Mouse (Mus musculus): ENCODE results near the gene Tmem200a. TPM values are rescaled to one million over a fixed set of nuclear protein-coding genes. Genes with fewer than 3 reads are reported as not detected.

Tmem200a gene
- polyA plus RNA-seq, 1 experiment from 2014 or later = not detected

GRCm38 (mm10) chr10:25876809-25877208 is 202.0 kb downstream of the Tmem200a start:
- no peak overlapping the region for H3K4me3 ChIP-seq (ENCODE audit: inconsistent target)
- no peaks in the 10 kb centered on the region for H3K36me3 ChIP-seq (ENCODE audit: inconsistent target)
- no peak overlapping the region for H3K27ac ChIP-seq
- no peaks in the 10 kb centered on the region for H3K79me2 ChIP-seq (ENCODE audit: inconsistent target)
- 85% methylated on average over 3 of the region's 3 CpGs for WGBS (ENCODE audit: missing documents)

- H3K4me3 ChIP-seq (ENCODE audit: inconsistent target) = no peak overlapping the region
- WGBS (ENCODE audit: missing documents) = 82% methylated on average over 6 of the region's 6 CpGs
- no peak overlapping the region for H3K27ac ChIP-seq
- H3K36me3 ChIP-seq (ENCODE audit: inconsistent target) = no peaks in the 10 kb centered on the region
- H3K79me2 ChIP-seq (ENCODE audit: inconsistent target) = no peaks in the 10 kb centered on the region
Observed at GRCm38 (mm10) chr10:25868739-25869138, 210.1 kb downstream of the Tmem200a start.

Other genes with a start within 250 kb of the Tmem200a start
- gene Gm9767, start 797 bp downstream of the Tmem200a start, polyA plus RNA-seq (2018) = not detected in 3 replicates
- gene Samd3, start 150.7 kb upstream of the Tmem200a start, polyA plus RNA-seq (2018) = not detected in 3 replicates